Mouse (Mus musculus) frontal cortex, postnatal 10 days (tissue): ENCODE measurements at regions not wholly inside any gene's neighbourhood (a gene's known extent, or its start where the extent isn't known, plus 50 kb on each side); places are given as distances from the start of the nearest gene placed in this dataset.
A peak's percentile ranks its signal among the peaks of the same experiment; 100 is the strongest.

ENCODE experiments used
- DNase-seq, 2 experiments: peaks; one replicate each; pipeline ENCODE4 v3.0.0; 2022; ENCODE audit warnings: low spot score in 2 of 2, mixed read lengths in 1 of 2

DNA sequence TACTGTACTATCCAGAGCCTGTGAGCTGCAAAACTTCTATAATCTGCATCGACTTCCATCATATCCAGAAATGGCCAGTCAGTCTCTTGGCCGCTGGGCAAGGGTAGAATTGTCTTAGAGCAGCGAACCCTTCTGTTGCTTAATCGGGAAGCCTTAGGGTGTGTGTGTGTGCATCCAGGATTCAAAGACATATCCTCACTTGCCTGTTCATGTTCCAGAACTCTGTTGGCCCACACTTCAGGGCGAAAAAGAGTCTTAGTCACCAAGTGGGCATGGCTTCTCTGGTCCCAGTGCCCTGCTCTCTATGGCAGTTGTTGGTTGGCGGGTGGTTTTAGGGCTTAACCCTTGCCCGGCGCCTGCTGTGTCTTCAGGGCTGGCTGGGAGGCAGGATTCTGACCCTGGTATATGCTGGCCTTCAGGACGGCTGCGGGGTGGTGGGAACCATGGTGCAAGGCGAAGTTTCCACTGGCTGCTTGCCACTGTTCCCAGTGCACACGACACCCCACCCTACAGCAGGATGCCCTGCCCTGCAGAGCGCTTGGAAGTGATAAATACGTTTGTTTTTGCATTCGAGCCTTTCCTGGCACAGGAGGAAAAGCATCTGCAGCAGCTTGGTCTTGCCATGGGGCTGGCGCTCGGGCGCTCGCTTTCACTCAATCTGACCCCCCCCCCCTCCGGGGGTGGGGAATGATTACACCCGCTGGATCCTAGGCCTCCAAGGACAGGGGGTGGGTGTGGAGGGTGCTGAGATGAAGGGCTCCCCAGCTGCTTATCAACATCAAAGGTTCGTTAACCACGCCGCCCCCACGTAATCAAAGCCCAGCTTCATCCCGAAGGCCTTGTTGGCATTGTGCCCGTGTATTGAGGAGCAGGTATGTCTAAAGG is 54.9 kb upstream of the Itga6 start:
- peak in 1 of 2 experiments; percentile 20 for DNase-seq

DNA sequence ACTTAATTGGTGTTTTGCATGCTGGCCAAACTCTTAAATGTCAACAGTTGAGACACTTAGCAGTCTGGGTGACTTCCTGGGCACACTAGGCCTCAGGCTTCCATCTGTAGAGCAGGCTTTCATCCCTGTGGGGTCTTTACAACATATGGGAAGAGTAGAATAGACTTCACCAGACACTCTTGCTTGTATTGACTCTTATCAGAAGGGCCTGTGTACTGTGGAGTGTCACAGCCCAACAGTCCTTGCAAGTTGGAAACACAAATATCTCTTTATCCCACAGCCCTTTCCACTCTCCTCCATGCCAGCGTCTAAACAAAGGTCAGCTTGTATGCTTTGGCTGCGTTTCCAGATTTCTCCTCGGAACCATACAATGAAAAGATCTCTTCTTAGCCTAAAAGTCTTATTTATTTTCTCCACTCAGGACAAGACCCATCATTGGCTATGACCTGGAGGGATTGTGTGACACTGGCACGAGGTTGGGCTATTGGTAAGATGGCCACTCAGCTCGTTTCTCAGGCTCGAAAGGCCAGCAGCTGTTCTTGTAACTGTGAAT is 50.6 kb upstream of the Itga6 start:
- no peak for DNase-seq
